Mouse (Mus musculus) midbrain, embryonic 14.5 days (tissue): ENCODE measurements at regions not wholly inside any gene's neighbourhood (a gene's known extent, or its start where the extent isn't known, plus 50 kb on each side); places are given as distances from the start of the nearest gene placed in this dataset.

Experiments used
- ATAC-seq: fragments of 200-750 bp; cut with Nextera tagmentation; 2 replicates; pipeline ENCODE4 v1.8.0; 2017; ENCODE audit warnings: moderate number of reproducible peaks, moderate library complexity; ENCODE audit not compliant: low FRiP score, low TSS enrichment
- DNase-seq: peaks from one replicate; pipeline ENCODE4 v3.0.0-alpha.2; 2015
- H3K27ac ChIP-seq: fragments of 300-500 bp; sonication (generic); replicated peaks from 2 replicates; pipeline ENCODE4 v1.5.1; 2014; ENCODE audit warnings: mild to moderate bottlenecking, low read depth, low read length, moderate library complexity
- H3K27me3 ChIP-seq: fragments of 300-500 bp; sonication (generic); 2 replicates; pipeline ENCODE4 v1.6.1; 2014; ENCODE audit warnings: low read length, control low read depth, mixed read lengths; ENCODE audit not compliant: control insufficient read depth, insufficient read depth
- H3K36me3 ChIP-seq: fragments of 300-500 bp; sonication (generic); 2 replicates; pipeline ENCODE4 v1.6.1; 2014; ENCODE audit warnings: low read length, control low read depth; ENCODE audit not compliant: control insufficient read depth, insufficient read depth
- H3K4me1 ChIP-seq: fragments of 300-500 bp; sonication (generic); 2 replicates; pipeline ENCODE4 v1.6.1; 2014; ENCODE audit warnings: mild to moderate bottlenecking, antibody characterized with exemption, low read length, control low read depth; ENCODE audit not compliant: control insufficient read depth, insufficient read depth
- H3K4me2 ChIP-seq: fragments of 300-500 bp; sonication (generic); 2 replicates; pipeline ENCODE4 v1.6.1; 2014; ENCODE audit warnings: mild to moderate bottlenecking, low read length, moderate library complexity
- H3K4me3 ChIP-seq: fragments of 300-500 bp; sonication (generic); replicated peaks from 2 replicates; pipeline ENCODE4 v1.5.1; 2014; ENCODE audit warnings: low read depth, low read length
- H3K9ac ChIP-seq: fragments of 300-500 bp; sonication (generic); replicated peaks from 2 replicates; pipeline ENCODE4 v1.6.1; 2014; ENCODE audit warnings: mild to moderate bottlenecking, low read length, moderate library complexity
- H3K9me3 ChIP-seq: fragments of 300-500 bp; sonication (generic); 2 replicates; pipeline ENCODE4 v1.6.1; 2016; ENCODE audit warnings: low read length, control low read depth, mixed read lengths; ENCODE audit not compliant: control insufficient read depth
- WGBS: fragments of 180-500 bp; shearing (Covaris S2); extraction: QIAGEN DNeasy Blood & Tissue Kit; methylation state at CpG from one replicate; pipeline ENCODE4 v1.1.7; 2014; 5-methylcytosine and 5-hydroxymethylcytosine counted together

DNA sequence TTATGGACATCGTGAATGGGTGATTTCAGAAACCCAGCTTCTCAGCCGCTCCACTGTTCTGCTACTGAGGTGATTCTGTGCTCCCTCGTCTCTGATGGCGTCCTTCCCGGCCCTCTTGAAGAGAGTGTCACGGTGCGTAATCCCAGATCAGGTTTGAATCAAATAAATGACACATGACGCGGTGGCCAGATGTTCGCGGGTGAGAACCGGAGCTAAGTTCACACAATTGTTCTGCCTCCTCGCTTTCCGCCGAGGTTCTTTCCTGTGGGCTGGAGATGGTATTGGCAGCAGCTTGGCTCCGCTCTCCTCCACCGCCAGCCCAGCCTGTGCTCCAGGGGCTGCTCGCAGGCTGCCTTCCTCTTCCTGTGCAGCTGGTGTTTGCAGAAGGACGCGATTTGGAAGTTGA is 142.7 kb downstream of the Kdr start:
- DNase-seq (peak; percentile 61), ATAC-seq (no peak)
- H3K27me3 ChIP-seq = no peaks in the 10 kb centered on the region
- H3K4me3 ChIP-seq = no peak overlapping the region
- H3K27ac ChIP-seq = 0 out of 2 replicates have a peak overlapping the region, but pooled peaks have one; percentile 41
- WGBS = 47% methylated on average over 20 of the region's 20 CpGs
- no peak overlapping the region for H3K9ac ChIP-seq
- H3K36me3 ChIP-seq = no peaks in the 10 kb centered on the region
- H3K9me3 ChIP-seq = no peaks in the 10 kb centered on the region
- H3K4me1 ChIP-seq = no peaks in the 10 kb centered on the region
- H3K4me2 ChIP-seq = peak overlapping the region; percentile 29

DNA sequence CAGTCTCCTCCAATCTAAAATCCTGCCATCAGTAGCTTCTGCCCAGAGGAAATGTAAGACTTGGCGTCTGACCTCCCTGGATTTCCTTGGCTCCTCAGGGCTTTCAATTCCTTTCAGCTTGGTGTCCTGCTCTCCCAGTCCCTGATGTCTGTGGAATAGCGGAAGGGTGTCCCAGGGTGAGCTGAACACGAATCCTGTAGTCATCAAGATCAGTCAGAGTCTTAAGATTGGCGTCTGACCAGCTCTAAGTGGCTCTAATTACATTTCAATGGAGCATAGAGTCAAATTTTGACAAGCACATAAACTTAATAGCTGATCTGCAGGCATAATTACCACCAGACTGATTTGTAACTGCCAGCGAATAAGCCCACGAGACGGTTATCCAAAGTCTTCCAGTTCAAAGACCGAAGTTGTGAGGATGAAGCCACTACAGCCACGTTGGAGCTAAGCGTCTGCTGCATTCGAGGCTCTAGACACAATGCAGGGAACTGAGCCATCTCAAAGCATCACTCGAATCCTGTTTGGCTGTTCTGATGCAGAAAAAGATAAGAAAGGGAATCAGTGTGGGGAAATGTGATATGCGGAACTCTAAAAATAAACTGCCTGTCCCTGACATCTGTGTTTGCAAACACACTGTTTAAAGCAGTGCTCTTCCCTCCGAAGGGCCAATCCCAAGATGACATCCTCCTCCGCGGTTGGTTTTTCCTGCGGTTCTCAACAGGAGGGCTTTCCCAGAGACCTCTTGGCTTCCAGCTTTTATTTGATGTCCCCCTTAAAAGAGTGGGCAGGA is 143.3 kb downstream of the Kdr start:
- Histone ChIP-seq H3K9ac (no peak overlapping the region), H3K4me3 (no peak overlapping the region), H3K36me3 (no peaks in the 10 kb centered on the region), H3K4me1 (no peaks in the 10 kb centered on the region), H3K27ac (0 out of 2 replicates have a peak overlapping the region, but pooled peaks have one; percentile 9), H3K27me3 (no peaks in the 10 kb centered on the region), H3K4me2 (peak overlapping the region; percentile 29), H3K9me3 (no peaks in the 10 kb centered on the region)
- ATAC-seq (no peak), DNase-seq (peak; percentile 21)
- WGBS = 73% methylated on average over 17 of the region's 17 CpGs

DNA sequence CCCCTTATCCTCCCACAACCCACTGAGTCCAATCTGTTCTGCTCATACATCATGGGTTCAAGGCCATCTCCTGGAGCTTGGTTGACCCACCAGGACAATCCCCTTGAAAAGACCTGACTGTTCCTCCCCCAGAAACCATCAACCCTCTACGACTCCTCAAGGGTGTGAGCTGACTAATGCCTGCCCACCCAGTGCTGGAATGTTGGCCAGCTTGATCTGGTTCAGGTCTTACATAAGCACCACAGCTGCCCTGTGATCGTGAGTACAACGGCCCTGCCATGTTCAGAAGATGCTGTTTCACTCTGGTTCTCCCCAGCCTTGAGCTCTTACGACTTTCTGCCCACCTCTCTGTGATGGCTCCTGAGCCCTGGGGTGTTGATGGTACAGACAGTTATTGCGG is 145.9 kb downstream of the Kdr start:
- WGBS = 93% methylated on average over 5 of the region's 5 CpGs
- no peak overlapping the region for H3K4me3 ChIP-seq
- H3K27me3 ChIP-seq = no peaks in the 10 kb centered on the region
- H3K9ac ChIP-seq = no peak overlapping the region
- ATAC-seq (no peak), DNase-seq (no peak)
- H3K36me3 ChIP-seq = no peaks in the 10 kb centered on the region
- no peak overlapping the region for H3K27ac ChIP-seq
- no peak overlapping the region for H3K4me2 ChIP-seq
- no peaks in the 10 kb centered on the region for H3K9me3 ChIP-seq
- no peaks in the 10 kb centered on the region for H3K4me1 ChIP-seq

GRCm38 (mm10) chr5:75829850-75830625 is 148.2 kb downstream of the Kdr start:
- ATAC-seq (no peak), DNase-seq (no peak)
- no peak overlapping the region for H3K4me2 ChIP-seq
- H3K4me3 ChIP-seq = no peak overlapping the region
- no peaks in the 10 kb centered on the region for H3K4me1 ChIP-seq
- no peak overlapping the region for H3K27ac ChIP-seq
- 50% methylated on average over 6 of the region's 6 CpGs for WGBS
- H3K27me3 ChIP-seq = no peaks in the 10 kb centered on the region
- no peak overlapping the region for H3K9ac ChIP-seq
- H3K9me3 ChIP-seq = no peaks in the 10 kb centered on the region
- H3K36me3 ChIP-seq = no peaks in the 10 kb centered on the region

DNA sequence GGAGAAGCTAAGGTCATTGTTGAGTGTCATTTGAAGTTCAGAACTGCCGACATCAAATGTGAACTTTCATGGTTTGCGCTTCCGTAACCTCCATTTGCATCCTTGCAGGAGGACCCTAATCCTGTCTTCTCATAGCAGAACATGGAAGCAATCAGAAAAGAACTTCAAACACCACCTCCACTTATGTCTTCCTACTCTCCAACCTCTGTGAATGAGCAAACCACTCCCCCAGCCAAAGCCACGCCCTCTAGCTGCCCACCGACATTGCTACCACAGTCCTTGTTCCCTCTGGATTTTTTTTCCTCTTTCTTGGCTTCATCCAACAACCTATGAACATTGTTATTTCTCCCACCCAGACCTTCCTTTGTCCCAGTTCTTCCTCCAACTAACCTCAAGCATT is 149.9 kb downstream of the Kdr start:
- DNase-seq = no peak

GRCm38 (mm10) chr5:75826283-75827098 is 151.8 kb downstream of the Kdr start:
- ATAC-seq (no peak), DNase-seq (no peak)
- H3K9me3 ChIP-seq = no peaks in the 10 kb centered on the region
- no peak overlapping the region for H3K9ac ChIP-seq
- H3K4me1 ChIP-seq = no peaks in the 10 kb centered on the region
- WGBS = 83% methylated on average over 10 of the region's 10 CpGs
- no peaks in the 10 kb centered on the region for H3K36me3 ChIP-seq
- H3K27me3 ChIP-seq = no peaks in the 10 kb centered on the region
- no peak overlapping the region for H3K27ac ChIP-seq
- no peak overlapping the region for H3K4me2 ChIP-seq
- no peak overlapping the region for H3K4me3 ChIP-seq

More for the DNA sequence above, 149.9 kb downstream of the Kdr start:
- no peak for ATAC-seq
- H3K4me3 ChIP-seq = no peak overlapping the region
- H3K9me3 ChIP-seq = no peaks in the 10 kb centered on the region
- H3K36me3 ChIP-seq = no peaks in the 10 kb centered on the region
- H3K27ac ChIP-seq = no peak overlapping the region
- H3K27me3 ChIP-seq = no peaks in the 10 kb centered on the region
- no peak overlapping the region for H3K4me2 ChIP-seq
- no peaks in the 10 kb centered on the region for H3K4me1 ChIP-seq
- WGBS = 93% methylated on average over 5 of the region's 5 CpGs
- no peak overlapping the region for H3K9ac ChIP-seq

DNA sequence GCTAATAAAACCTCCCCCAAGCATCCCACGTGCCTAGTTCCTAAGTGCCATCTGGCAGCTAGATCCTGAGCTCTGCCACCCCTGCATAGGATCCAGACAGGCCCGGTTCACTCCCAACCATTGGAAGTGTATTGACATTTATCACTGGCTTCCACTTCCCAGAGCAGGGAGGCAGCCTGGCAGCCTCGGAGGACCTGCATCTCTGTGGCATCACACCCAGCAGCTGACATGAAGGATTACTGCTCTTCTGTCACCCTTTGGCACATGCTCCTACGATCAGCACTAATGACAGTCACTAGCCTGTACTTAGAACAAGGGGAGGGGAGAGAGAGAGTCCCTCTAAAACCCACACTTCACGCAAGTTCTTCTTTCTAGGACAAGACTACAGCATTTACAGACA is 152.7 kb downstream of the Kdr start:
- WGBS = 75% methylated on average over 5 of the region's 5 CpGs

GRCm38 (mm10) chr5:75824660-75825059 is 153.6 kb downstream of the Kdr start:
- 94% methylated on average over 4 of the region's 4 CpGs for WGBS
- H3K9ac ChIP-seq = no peak overlapping the region
- H3K4me1 ChIP-seq = no peaks in the 10 kb centered on the region
- no peaks in the 10 kb centered on the region for H3K27me3 ChIP-seq
- H3K4me2 ChIP-seq = no peak overlapping the region
- H3K4me3 ChIP-seq = no peak overlapping the region
- no peak overlapping the region for H3K27ac ChIP-seq
- DNase-seq = no peak
- ATAC-seq = no peak
- no peaks in the 10 kb centered on the region for H3K9me3 ChIP-seq
- H3K36me3 ChIP-seq = no peaks in the 10 kb centered on the region

More for the DNA sequence above, 152.7 kb downstream of the Kdr start:
- Histone ChIP-seq H3K27me3 (no peaks in the 10 kb centered on the region), H3K27ac (no peak overlapping the region), H3K4me1 (no peaks in the 10 kb centered on the region), H3K4me2 (no peak overlapping the region), H3K4me3 (no peak overlapping the region), H3K9me3 (no peaks in the 10 kb centered on the region), H3K9ac (no peak overlapping the region), H3K36me3 (no peaks in the 10 kb centered on the region)
- DNase-seq (no peak), ATAC-seq (no peak)
